Mouse (Mus musculus) gastrocnemius, adult 2 months (tissue): ENCODE measurements around the gene Prss23. TPM values are rescaled to one million over a fixed set of nuclear protein-coding genes. Genes with fewer than 3 reads are reported as not detected.

Experiments used
- DNase-seq: peaks from one replicate; pipeline ENCODE4 v3.0.0; 2022
- H3K27ac ChIP-seq: fragments of 200-600 bp; 2 replicates; pipeline ENCODE4 v1.8.1; 2022; ENCODE audit warnings: mild to moderate bottlenecking
- H3K4me3 ChIP-seq: fragments of 200-600 bp; 2 replicates; pipeline ENCODE4 v1.8.1; 2022; ENCODE audit warnings: mild to moderate bottlenecking, moderate library complexity
- CTCF ChIP-seq: fragments of 200-600 bp; IDR thresholded peaks from 2 replicates; pipeline ENCODE4 v1.8.1; 2022; ENCODE audit warnings: antibody characterized with exemption, mild to moderate bottlenecking, moderate library complexity
- intact Hi-C: fragments of 180-260 bp; cut with DNase I; formaldehyde crosslinking; loops from one replicate; pipeline ENCODE4 v1.15.1; 2025
- total RNA-seq, 2 experiments: library from RNA; stranded (reverse); gene quantifications; 2 replicates each; pipeline ENCODE4 v1.2.3; 2021

Gene Prss23
- total RNA-seq, 2 experiments from 2014 or later: 40.4 to 72.1 TPM

DNA sequence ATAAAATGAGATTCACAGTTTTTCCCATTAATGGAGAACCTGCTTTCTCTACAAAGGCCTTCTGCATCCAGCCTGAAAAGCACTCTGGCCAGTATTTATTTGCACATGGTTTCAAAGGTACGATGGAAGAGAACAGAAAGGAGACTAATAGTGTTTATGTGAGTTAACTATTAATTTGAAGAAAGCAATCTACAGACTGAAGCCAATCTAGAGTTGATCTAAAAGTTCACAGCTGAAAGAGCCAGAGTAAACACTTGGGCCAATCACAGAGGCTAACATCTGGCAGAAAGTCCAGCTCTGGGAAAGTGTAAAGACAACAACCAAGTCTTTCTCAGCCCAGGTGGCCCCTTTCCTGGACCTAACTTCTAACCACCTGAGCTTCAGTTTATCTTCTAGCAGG, 27.1 kb upstream of the Prss23 start:
- TF ChIP-seq CTCF: no peak
- Histone ChIP-seq H3K4me3 (no peak overlapping the region), H3K27ac (no peak overlapping the region)
- no peak for DNase-seq
- intact Hi-C loops: no loop called here

DNA sequence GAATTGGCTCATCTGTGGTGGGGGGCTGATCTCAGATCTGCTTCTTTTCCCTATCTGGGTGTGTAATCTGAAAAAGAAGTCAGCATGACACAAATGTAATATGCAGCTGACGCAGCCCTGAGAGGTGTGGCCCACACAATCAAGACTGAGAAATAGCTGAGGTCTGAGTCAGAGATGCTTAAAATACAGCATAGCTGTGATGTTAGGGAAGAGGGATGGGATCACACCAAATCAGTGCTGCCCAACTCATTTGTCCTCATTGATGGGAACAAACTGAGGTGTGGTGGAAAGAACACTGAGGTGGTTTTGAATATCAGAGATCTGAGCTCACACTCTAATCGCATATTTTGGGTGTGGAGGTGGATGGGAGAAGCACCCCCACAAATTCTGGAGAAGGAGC, 14.0 kb upstream of the Prss23 start:
- no peak for TF ChIP-seq CTCF
- no peak for DNase-seq
- Histone ChIP-seq H3K27ac (peak overlapping the region; percentile 51), H3K4me3 (no peak overlapping the region)
- intact Hi-C loops: no loop called here

DNA sequence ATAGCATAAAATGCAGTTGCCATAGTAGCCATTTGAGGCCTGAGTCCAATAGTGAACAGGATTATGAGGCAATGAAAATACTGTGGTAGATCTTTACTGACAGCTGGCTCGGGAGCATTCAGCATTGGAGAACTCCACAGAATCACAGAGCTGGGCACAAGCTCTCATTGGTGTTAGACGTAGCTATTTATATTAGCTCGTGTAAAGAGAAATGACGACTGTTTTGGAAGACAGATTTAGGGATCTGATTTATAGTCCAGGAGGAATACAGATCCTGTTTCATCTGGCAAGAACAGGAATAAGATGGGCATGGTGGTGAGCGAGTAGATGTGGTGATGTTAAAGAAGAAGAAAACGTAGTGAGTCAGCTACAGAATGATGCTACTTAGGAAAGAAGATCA, 12.4 kb upstream of the Prss23 start:
- Histone ChIP-seq H3K4me3 (no peak overlapping the region), H3K27ac (peak overlapping the region; percentile 57; the same call in 1 of the 2 replicates)
- no peak for TF ChIP-seq CTCF
- DNase-seq: no peak
- intact Hi-C loops: no loop called here

DNA sequence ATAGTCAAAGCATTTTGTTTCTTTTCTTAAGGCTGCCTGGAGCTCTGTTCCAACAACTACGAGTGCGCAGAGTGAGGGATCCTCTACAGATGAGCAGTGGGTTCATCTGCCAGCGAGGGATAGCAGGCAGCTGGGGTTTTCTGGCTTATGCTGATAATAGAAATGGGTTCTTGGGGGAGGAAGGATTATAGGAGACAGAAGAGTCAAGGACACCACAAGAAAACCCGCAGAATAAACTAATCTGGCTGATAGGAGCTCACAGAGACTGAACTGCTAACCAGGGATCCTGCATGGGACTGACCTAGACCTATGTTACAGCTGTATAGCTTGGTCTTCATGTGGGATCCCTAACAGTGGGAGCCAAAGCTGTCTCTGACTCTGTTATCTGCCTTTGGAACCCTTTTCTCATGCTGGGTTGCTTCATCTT, 456 bp upstream of the Prss23 start:
- intact Hi-C loops: no loop called here

DNA sequence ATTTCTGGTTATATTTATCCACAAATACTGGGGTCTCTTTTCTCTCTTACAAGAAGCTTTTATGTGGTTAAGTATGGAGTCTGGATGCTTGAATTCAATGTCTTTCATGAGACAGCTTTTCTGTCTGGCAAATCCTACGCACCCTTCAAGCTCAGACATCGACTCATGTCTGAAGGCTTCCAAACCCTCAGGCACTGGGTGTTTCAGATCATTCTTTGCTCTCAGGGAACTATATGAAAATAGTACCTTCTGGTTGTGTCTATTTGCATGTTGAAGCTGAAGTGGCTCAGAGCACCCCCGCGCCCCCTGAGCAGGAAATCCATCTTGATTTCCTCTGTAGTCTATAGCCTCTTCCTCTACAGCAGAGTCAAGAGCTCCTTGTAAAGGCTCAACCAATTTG, 3.2 kb downstream of the Prss23 start:
- intact Hi-C loops: no loop called here
- Histone ChIP-seq H3K4me3 (no peak overlapping the region), H3K27ac (no peak overlapping the region)
- no peak for TF ChIP-seq CTCF
- DNase-seq: no peak

More for the DNA sequence above, 456 bp upstream of the Prss23 start:
- TF ChIP-seq CTCF: no peak
- DNase-seq: no peak
- peak overlapping the region; percentile 89 for H3K27ac ChIP-seq
- H3K4me3 ChIP-seq: peak overlapping the region; percentile 67; the same call in 1 of the 2 replicates

DNA sequence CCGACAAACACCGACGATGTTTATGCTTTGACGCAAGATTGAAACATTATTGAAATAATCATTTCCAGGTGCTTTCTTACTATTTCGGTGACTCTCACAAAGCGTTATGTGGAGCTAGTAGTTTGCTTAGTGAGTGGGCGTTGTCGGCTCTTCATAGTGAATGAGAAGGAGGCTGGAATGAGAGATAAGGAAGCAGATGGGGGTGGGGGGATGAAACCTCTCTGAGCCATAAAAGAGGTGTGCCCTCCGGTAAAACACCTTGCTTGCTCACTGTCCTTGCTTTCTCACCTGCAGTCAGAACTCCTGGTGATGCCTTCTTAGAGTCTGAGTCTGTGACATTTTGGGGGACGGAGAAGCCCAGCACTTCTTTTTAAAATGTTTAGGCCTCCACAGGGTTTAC, 4.8 kb downstream of the Prss23 start:
- DNase-seq: no peak
- Histone ChIP-seq H3K4me3 (no peak overlapping the region), H3K27ac (no peak overlapping the region)
- intact Hi-C loops: no loop called here
- no peak for TF ChIP-seq CTCF

DNA sequence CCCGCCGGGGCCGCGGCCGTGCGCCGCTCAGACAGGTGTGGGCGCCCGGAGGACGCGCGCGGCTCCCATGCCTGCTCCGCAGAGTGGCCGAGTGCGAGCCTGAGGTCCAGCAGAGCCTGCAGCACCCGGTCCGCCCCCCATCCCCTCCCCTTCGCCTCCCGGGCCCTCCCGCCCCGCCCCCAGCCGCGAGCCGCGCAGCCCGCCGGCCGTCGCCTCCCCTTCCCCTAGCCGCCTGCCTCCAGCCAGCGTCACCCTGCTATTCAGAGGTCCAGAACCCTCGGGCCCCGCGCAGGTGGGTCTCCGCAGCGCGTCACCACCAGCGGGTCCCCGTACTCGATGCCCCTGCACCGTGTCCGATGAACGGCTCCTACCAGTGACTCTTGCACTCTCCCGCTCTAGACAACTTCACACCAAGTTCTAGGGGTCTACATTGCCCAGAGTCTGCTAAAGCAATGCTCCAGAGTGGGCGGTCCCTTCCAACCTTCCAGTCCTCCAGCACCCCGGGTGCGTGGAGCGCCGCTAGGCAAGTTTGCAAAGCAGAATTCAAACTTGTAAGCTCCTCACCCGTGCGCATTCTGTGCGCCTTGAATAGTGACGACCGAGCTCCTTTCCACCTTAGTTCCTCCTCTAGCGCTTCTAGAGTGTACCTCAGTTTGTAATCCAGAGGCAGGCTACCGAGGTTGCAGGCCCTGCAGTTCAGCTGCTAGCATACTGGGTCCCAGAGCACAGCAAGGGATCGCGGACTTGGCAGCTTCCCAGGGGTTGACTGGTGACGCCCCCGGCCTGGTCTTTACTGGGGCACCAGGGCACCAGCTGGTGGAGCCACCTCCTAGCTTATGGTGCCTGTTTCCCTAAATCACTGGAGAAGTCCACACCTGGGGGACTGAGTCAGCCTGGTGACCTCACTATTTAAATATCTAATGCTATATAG, 9.3 kb downstream of the Prss23 start:
- H3K4me3 ChIP-seq: peak overlapping the region; percentile 91
- DNase-seq: peak; percentile 87
- intact Hi-C loops: loop anchor here (1.0 to 5.0 kb wide), 2 partner anchors 115 to 326 kb away; partner anchors contain the start of gene Me3
- peak overlapping the region; percentile 83 for H3K27ac ChIP-seq
- peak; percentile 67 for TF ChIP-seq CTCF

DNA sequence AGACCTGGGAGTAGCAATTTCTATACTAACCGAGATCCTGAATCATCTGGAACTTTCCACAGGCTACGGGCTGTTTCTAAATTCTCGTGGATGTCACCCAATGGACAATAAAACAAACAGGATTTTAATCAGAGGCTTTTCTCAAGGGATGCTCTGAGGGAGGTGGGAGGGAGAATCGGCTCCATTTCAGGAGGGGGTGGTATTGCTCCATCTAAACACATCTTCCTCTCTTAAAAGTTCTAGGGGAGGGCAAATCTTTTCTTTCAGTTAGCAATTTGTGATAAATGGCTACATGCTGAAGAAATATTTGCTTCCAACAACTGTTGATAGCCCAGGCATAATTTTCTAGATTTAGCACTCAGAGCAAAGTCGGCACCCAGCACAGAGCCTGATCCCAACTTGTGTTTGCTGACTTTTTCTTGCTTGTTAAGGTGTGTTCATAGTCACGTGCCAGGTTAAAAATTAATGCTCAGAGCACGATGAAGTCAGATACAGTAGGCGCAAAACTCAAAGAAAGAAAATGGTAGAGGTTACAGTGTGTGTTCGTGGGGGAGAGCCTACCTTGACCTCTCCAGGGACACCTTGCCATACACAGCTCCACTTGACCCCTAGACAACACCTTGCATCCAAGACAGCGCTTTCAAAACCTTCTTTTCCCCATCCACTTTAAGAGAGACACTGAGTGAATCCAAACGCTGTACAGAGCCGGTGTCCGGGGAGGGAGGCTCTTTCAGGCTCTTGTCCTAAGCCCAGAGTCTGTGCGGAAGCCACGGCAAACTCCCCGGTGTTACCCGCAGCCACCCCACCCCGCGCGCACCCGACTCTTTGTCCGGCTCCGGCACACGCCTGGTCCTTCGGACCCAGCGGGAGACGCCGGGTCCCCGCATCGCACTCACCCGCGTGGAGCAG, 10.2 kb downstream of the Prss23 start:
- intact Hi-C loops: loop anchor here (1.0 to 5.0 kb wide), 2 partner anchors 115 to 326 kb away; partner anchors contain the start of gene Me3
- peak overlapping the region; percentile 83 for H3K27ac ChIP-seq
- peak; percentile 30; the same call in 1 of the 2 replicates for TF ChIP-seq CTCF
- no peak for DNase-seq
- H3K4me3 ChIP-seq: peak overlapping the region; percentile 91

DNA sequence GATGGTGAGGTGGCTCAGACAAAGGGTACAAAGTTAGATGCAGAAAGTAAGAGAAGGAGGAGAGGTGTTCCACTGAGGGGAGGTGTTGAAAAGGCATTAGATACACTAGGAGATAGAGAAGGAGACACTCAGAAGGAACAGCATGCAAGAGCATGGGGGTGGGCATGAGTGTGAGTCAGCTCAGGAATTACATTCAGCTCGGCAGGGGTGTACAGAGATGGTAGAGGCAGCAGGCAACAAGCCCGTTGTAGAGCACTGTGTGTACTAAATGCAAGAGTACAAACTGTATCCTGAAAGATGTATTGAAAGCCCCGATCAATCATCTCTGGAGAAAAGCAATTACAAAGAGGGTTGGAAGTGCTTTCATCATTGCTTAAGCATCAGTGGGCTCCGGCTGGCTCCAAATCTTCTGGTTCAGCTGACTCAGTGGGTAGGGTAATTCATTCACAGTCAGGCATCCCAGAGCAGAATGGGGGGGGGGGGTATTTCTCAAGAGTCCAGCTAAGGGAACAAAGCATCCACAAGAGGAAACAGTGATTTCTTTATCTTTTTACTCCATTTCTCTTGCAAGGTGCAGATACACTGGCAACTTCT, 15.0 kb downstream of the Prss23 start:
- intact Hi-C loops: no loop called here
- no peak for DNase-seq
- H3K4me3 ChIP-seq: no peak overlapping the region
- TF ChIP-seq CTCF: no peak
- no peak overlapping the region for H3K27ac ChIP-seq

DNA sequence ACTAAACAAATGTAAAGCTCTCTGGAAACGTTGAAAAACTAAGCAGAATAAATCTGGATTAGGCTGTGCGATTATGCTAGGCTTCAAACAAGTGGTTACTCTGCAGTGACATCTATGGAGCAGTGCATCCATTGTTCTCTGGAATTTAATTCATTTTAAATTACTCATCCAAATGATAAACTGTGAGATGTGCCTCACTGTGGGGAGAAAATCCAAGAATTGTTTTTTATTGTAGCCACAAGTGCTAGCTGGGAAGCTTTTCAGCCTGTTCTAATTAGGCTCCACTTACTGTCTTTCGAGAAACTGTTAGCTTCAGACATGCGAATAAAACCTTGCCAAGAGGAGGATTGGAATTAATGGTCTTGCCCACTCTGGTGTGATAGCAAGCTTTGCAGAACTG, 18.3 kb downstream of the Prss23 start:
- no peak overlapping the region for H3K27ac ChIP-seq
- no peak for DNase-seq
- intact Hi-C loops: no loop called here
- no peak for TF ChIP-seq CTCF
- no peak overlapping the region for H3K4me3 ChIP-seq

DNA sequence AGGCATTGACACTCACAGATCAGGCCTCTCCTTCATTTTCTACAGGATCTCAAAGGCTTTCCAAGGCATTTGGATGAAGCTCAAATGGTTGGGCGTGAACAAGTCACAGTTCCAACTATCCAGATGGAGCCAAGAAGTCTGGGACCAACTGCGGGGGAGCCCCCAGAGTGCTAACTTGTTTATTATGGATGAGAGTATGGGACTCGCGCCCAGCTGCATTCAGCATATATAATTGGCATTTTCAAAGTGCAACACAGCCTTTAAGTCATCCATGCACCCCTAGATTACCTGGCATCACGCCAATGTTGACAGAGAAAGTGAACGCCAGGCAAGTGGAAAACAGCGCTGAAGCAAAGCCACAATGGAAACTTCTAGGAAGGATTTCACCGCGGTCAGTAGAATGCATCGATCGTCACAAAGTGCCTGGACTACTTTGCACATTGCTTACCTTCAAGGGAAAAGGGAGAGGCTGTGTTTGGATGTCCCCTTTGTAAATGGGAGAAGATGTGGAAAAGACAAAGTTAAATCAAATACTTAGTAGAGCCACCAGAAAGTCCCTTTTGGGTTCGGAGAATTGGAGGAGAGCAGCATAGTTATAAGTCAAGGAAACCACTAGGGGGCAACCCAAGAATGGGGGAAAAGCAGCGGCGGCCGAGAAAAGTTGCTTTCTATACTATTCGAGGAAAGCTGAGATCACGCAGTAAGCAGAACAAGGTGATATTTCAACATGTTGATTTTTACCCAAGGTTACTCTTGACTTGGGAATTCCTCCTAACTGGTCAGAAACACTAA, 27.3 kb downstream of the Prss23 start:
- H3K27ac ChIP-seq: peak overlapping the region; percentile 48
- peak; percentile 68 for DNase-seq
- intact Hi-C loops: loop anchor here (1.0 kb wide), 1 partner anchor 343 kb away; no protein-coding TSS in a partner anchor
- peak overlapping the region; percentile 68 for H3K4me3 ChIP-seq
- TF ChIP-seq CTCF: peak; percentile 90
